Mouse (Mus musculus) liver, embryonic 11.5 days (tissue): Measurements from ENCODE around the gene A230050P20Rik. TPM values are rescaled to one million over a fixed set of nuclear protein-coding genes. Genes with fewer than 3 reads are reported as not detected.

Experiments used
- ATAC-seq: fragments of 200-750 bp; cut with Nextera tagmentation; replicated peaks from 2 replicates; pipeline ENCODE4 v1.8.0; 2017; ENCODE audit warnings: moderate number of reproducible peaks, mild to moderate bottlenecking, moderate TSS enrichment, moderate library complexity; ENCODE audit not compliant: low FRiP score
- DNase-seq: peaks from one replicate; pipeline ENCODE4 v3.0.0-alpha.2; 2017; ENCODE audit warnings: low spot score
- H3K27ac ChIP-seq: fragments of 300-500 bp; sonication (generic); 2 replicates; pipeline ENCODE4 v1.5.1; 2014; ENCODE audit warnings: mild to moderate bottlenecking, low read depth, low read length, control low read depth
- H3K27me3 ChIP-seq: fragments of 300-500 bp; sonication (generic); replicated peaks from 2 replicates; pipeline ENCODE4 v1.6.1; 2014; ENCODE audit warnings: low read length, mixed read lengths; ENCODE audit not compliant: control insufficient read depth, insufficient read depth
- H3K36me3 ChIP-seq: fragments of 300-500 bp; sonication (generic); 2 replicates; pipeline ENCODE4 v1.6.1; 2014; ENCODE audit warnings: mild to moderate bottlenecking, low read length, moderate library complexity, mixed read lengths; ENCODE audit not compliant: control insufficient read depth, insufficient read depth
- H3K4me1 ChIP-seq: fragments of 300-500 bp; sonication (generic); replicated peaks from 2 replicates; pipeline ENCODE4 v1.6.1; 2014; ENCODE audit warnings: low read length, mixed read lengths; ENCODE audit not compliant: control insufficient read depth, insufficient read depth
- H3K4me2 ChIP-seq: fragments of 300-500 bp; sonication (generic); 2 replicates; pipeline ENCODE4 v1.6.1; 2014; ENCODE audit warnings: mild to moderate bottlenecking, control low read depth, moderate library complexity
- H3K4me3 ChIP-seq: fragments of 300-500 bp; sonication (generic); 2 replicates; pipeline ENCODE4 v1.5.1; 2014; ENCODE audit warnings: low read depth, low read length, control low read depth
- H3K9ac ChIP-seq: fragments of 300-500 bp; sonication (generic); 2 replicates; pipeline ENCODE4 v1.6.1; 2014; ENCODE audit warnings: low read depth, low read length, control low read depth
- H3K9me3 ChIP-seq: fragments of 300-500 bp; sonication (generic); 2 replicates; pipeline ENCODE4 v1.6.1; 2016; ENCODE audit warnings: low read length, inconsistent platforms, mixed read lengths; ENCODE audit not compliant: control insufficient read depth
- WGBS: fragments of 180-500 bp; shearing (Covaris S2); extraction: QIAGEN DNeasy Blood & Tissue Kit; methylation state at CpG from one replicate; pipeline ENCODE4 v1.1.7; 2014; 5-methylcytosine and 5-hydroxymethylcytosine counted together
- polyA plus RNA-seq: library from polyadenylated mRNA; unstranded; fragments of >200 nt; fragmentation: Nextera tagmentation; extraction: Ambion mirVana; gene quantifications from 2 replicates; pipeline ENCODE4 v1.2.1, GENCODE M21; 2014

A230050P20Rik gene
- polyA plus RNA-seq, 1 experiment from 2014 or later, result 8.8 TPM

GRCm38 (mm10) chr9:20877118-20878040, 8.9 kb downstream of the A230050P20Rik start:
- Histone ChIP-seq H3K9me3 (no peaks in the 10 kb centered on the region), H3K4me1 (peaks cover 16% of the 10 kb centered on the region), H3K27me3 (no peaks in the 10 kb centered on the region), H3K9ac (peak overlapping the region; percentile 30), H3K4me3 (peak overlapping the region; percentile 49), H3K27ac (peak overlapping the region; percentile 26; the same call in 1 of the 2 replicates), H3K4me2 (peak overlapping the region; percentile 89), H3K36me3 (no peaks in the 10 kb centered on the region)
- no peak for DNase-seq
- 33% methylated on average over 14 of the region's 14 CpGs for WGBS
- no peak; the same call in 1 of the 2 replicates for ATAC-seq

- WGBS, result under 1% methylated on average over 69 of the region's 69 CpGs
- Histone ChIP-seq H3K9ac (peak overlapping the region; percentile 84), H3K4me1 (peaks cover 16% of the 10 kb centered on the region), H3K4me3 (peak overlapping the region; percentile 49), H3K9me3 (no peaks in the 10 kb centered on the region), H3K27me3 (no peaks in the 10 kb centered on the region), H3K4me2 (peak overlapping the region; percentile 89), H3K27ac (peak overlapping the region; percentile 87), H3K36me3 (no peaks in the 10 kb centered on the region)
- peak; percentile 96 for ATAC-seq
- peak; percentile 99 for DNase-seq
Observed at GRCm38 (mm10) chr9:20878041-20878709, 9.7 kb downstream of the A230050P20Rik start.

GRCm38 (mm10) chr9:20878710-20879065, 10.2 kb downstream of the A230050P20Rik start:
- ATAC-seq (peak; percentile 4; the same call in 1 of the 2 replicates), DNase-seq (no peak)
- H3K9me3 ChIP-seq, result no peaks in the 10 kb centered on the region
- peak overlapping the region; percentile 89 for H3K4me2 ChIP-seq
- peak overlapping the region; percentile 49 for H3K4me3 ChIP-seq
- H3K27me3 ChIP-seq, result no peaks in the 10 kb centered on the region
- H3K9ac ChIP-seq, result peak overlapping the region; percentile 84
- H3K36me3 ChIP-seq, result no peaks in the 10 kb centered on the region
- peaks cover 16% of the 10 kb centered on the region for H3K4me1 ChIP-seq
- H3K27ac ChIP-seq, result peak overlapping the region; percentile 87
- WGBS, result 20% methylated on average over 10 of the region's 10 CpGs

GRCm38 (mm10) chr9:20879097-20879792, 10.8 kb downstream of the A230050P20Rik start, which contains the start of gene Angptl6:
Gene Angptl6 (minus strand): TSS chr9:20879727.
- Histone ChIP-seq H3K9me3 (no peaks in the 10 kb centered on the region), H3K4me2 (peak within 1 kb of the TSS; percentile 89), H3K27ac (peak within 1 kb of the TSS; percentile 87), H3K4me3 (peak within 1 kb of the TSS; percentile 49), H3K27me3 (no peaks in the 10 kb centered on the region), H3K9ac (peak within 1 kb of the TSS; percentile 84), H3K36me3 (no peaks in the 10 kb centered on the region), H3K4me1 (peaks cover 16% of the 10 kb centered on the region)
- DNase-seq, result no peak
- ATAC-seq, result no peak
- 82% methylated on average over 13 of the region's 13 CpGs for WGBS

- ATAC-seq (no peak), DNase-seq (no peak)
- peaks cover 23% of the 10 kb centered on the region for H3K36me3 ChIP-seq
- no peaks in the 10 kb centered on the region for H3K9me3 ChIP-seq
- no peak overlapping the region for H3K4me2 ChIP-seq
- peaks cover 16% of the 10 kb centered on the region for H3K4me1 ChIP-seq
- WGBS, result 93% methylated on average over 2 of the region's 2 CpGs
- H3K27ac ChIP-seq, result no peak overlapping the region
- H3K4me3 ChIP-seq, result no peak overlapping the region
- H3K27me3 ChIP-seq, result no peaks in the 10 kb centered on the region
- no peak overlapping the region for H3K9ac ChIP-seq
Observed at GRCm38 (mm10) chr9:20886563-20886962, 18.1 kb downstream of the A230050P20Rik start.

GRCm38 (mm10) chr9:20887191-20887590, 18.7 kb downstream of the A230050P20Rik start:
- DNase-seq (no peak), ATAC-seq (no peak)
- no peak overlapping the region for H3K4me3 ChIP-seq
- H3K36me3 ChIP-seq, result peaks cover 29% of the 10 kb centered on the region
- no peak overlapping the region; the same call in 1 of the 2 replicates for H3K9ac ChIP-seq
- H3K27ac ChIP-seq, result no peak overlapping the region
- H3K27me3 ChIP-seq, result no peaks in the 10 kb centered on the region
- 87% methylated on average over 6 of the region's 6 CpGs for whole genome bisulfite sequencing
- H3K4me1 ChIP-seq, result peaks cover 16% of the 10 kb centered on the region
- H3K9me3 ChIP-seq, result no peaks in the 10 kb centered on the region
- peak overlapping the region; percentile 76; the same call in 1 of the 2 replicates for H3K4me2 ChIP-seq

- peak within 1 kb of the TSS; percentile 76 for H3K4me2 ChIP-seq
- peak; percentile 90 for ATAC-seq
- under 1% methylated on average over 36 of the region's 43 CpGs for WGBS
Observed at GRCm38 (mm10) chr9:20887704-20888385, 19.4 kb downstream of the A230050P20Rik start, which contains the start of gene Ppan. Gene Ppan (plus strand): TSS chr9:20888175.

GRCm38 (mm10) chr9:20888386-20888765, 19.9 kb downstream of the A230050P20Rik start:
- H3K9ac ChIP-seq, result peak overlapping the region; percentile 93
- peaks cover 39% of the 10 kb centered on the region for H3K36me3 ChIP-seq
- ATAC-seq, result peak; percentile 6
- H3K4me2 ChIP-seq, result peak overlapping the region; percentile 76
- H3K27ac ChIP-seq, result peak overlapping the region; percentile 95
- DNase-seq, result no peak
- under 1% methylated on average over 30 of the region's 30 CpGs for WGBS
- no peaks in the 10 kb centered on the region for H3K9me3 ChIP-seq
- peaks cover 16% of the 10 kb centered on the region for H3K4me1 ChIP-seq
- H3K27me3 ChIP-seq, result no peaks in the 10 kb centered on the region
- H3K4me3 ChIP-seq, result peak overlapping the region; percentile 67

More at GRCm38 (mm10) chr9:20887704-20888385, 19.4 kb downstream of the A230050P20Rik start, which contains the start of gene Ppan:
- H3K27me3 ChIP-seq, result no peaks in the 10 kb centered on the region
- H3K27ac ChIP-seq, result peak within 1 kb of the TSS; percentile 95
- peak within 1 kb of the TSS; percentile 67 for H3K4me3 ChIP-seq
- DNase-seq, result peak; percentile 90
- no peaks in the 10 kb centered on the region for H3K9me3 ChIP-seq
- peaks cover 16% of the 10 kb centered on the region for H3K4me1 ChIP-seq
- peak within 1 kb of the TSS; percentile 93 for H3K9ac ChIP-seq
- peaks cover 35% of the 10 kb centered on the region for H3K36me3 ChIP-seq
